Mouse (Mus musculus) limb, embryonic 11.5 days (tissue): ENCODE results near the gene Vwa8. TPM values are rescaled to one million over a fixed set of nuclear protein-coding genes. Genes with fewer than 3 reads are reported as not detected.

Source experiments
- ATAC-seq: fragments of 200-750 bp; cut with Nextera tagmentation; 2 replicates; pipeline ENCODE4 v1.8.0; 2017; ENCODE audit warnings: low read depth; ENCODE audit not compliant: insufficient number of reproducible peaks, low FRiP score, low TSS enrichment
- DNase-seq: peaks from one replicate; pipeline ENCODE4 v3.0.0-alpha.2; 2015; ENCODE audit warnings: low spot score
- H3K27ac ChIP-seq: fragments of 300-500 bp; sonication (generic); replicated peaks from 2 replicates; pipeline ENCODE4 v1.5.1; 2014; ENCODE audit warnings: low read depth, mild to moderate bottlenecking, low read length
- H3K27me3 ChIP-seq: fragments of 300-500 bp; sonication (generic); 2 replicates; pipeline ENCODE4 v1.6.1; 2014; ENCODE audit warnings: mild to moderate bottlenecking, low read length, mixed read lengths; ENCODE audit not compliant: control insufficient read depth, insufficient read depth
- H3K36me3 ChIP-seq: fragments of 300-500 bp; sonication (generic); 2 replicates; pipeline ENCODE4 v1.6.1; 2014; ENCODE audit warnings: mild to moderate bottlenecking, low read length, moderate library complexity, mixed read lengths; ENCODE audit not compliant: control insufficient read depth, insufficient read depth
- H3K4me1 ChIP-seq: fragments of 300-500 bp; sonication (generic); 2 replicates; pipeline ENCODE4 v1.6.1; 2014; ENCODE audit warnings: low read length, mixed read lengths; ENCODE audit not compliant: control insufficient read depth, insufficient read depth
- H3K4me2 ChIP-seq: fragments of 300-500 bp; sonication (generic); 2 replicates; pipeline ENCODE4 v1.6.1; 2014; ENCODE audit warnings: low read depth, mild to moderate bottlenecking, moderate library complexity; ENCODE audit not compliant: severe bottlenecking
- H3K4me3 ChIP-seq: fragments of 300-500 bp; sonication (generic); 2 replicates; pipeline ENCODE4 v1.5.1; 2014; ENCODE audit warnings: low read depth, low read length
- H3K9ac ChIP-seq: fragments of 300-500 bp; sonication (generic); 2 replicates; pipeline ENCODE4 v1.6.1; 2014; ENCODE audit warnings: mild to moderate bottlenecking, low read length
- H3K9me3 ChIP-seq: fragments of 300-500 bp; sonication (generic); 2 replicates; pipeline ENCODE4 v1.6.1; 2016; ENCODE audit warnings: low read length; ENCODE audit not compliant: control insufficient read depth
- WGBS: fragments of 180-500 bp; shearing (Covaris S2); extraction: QIAGEN DNeasy Blood & Tissue Kit; methylation state at CpG from one replicate; pipeline ENCODE4 v1.1.7; 2014; 5-methylcytosine and 5-hydroxymethylcytosine counted together
- polyA plus RNA-seq: library from polyadenylated mRNA; unstranded; fragments of >200 nt; fragmentation: Nextera tagmentation; extraction: Ambion mirVana; gene quantifications from 2 replicates; pipeline ENCODE4 v1.2.1, GENCODE M21; 2014

Vwa8 gene
- polyA plus RNA-seq, 1 experiment from 2014 or later = 10.2 TPM

DNA sequence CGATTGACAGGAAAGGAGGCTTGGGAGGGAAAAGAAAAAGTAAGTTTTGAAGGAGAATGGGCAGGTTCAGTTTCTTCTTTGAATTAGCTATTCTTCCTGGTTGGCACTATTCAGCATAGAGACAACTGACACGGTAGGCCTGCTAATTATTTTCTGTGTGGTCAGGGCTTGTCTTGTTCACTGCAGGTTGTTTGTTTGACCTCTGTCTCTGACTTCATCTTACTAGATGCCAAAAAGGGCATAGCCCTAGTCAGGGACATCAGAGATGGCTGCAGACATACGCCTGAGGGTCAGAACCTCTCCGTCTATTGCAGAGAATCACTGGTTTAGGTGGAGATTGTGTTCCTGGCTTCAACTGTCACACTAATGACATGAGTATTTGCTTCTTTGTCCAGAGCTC is 24.3 kb upstream of the Vwa8 start:
- Histone ChIP-seq H3K27me3 (no peaks in the 10 kb centered on the region), H3K36me3 (no peaks in the 10 kb centered on the region), H3K4me1 (no peaks in the 10 kb centered on the region), H3K27ac (no peak overlapping the region), H3K4me3 (no peak overlapping the region), H3K9me3 (no peaks in the 10 kb centered on the region), H3K4me2 (no peak overlapping the region), H3K9ac (no peak overlapping the region)
- no peak for DNase-seq
- ATAC-seq = no peak
- 75% methylated on average over 4 of the region's 4 CpGs for WGBS

DNA sequence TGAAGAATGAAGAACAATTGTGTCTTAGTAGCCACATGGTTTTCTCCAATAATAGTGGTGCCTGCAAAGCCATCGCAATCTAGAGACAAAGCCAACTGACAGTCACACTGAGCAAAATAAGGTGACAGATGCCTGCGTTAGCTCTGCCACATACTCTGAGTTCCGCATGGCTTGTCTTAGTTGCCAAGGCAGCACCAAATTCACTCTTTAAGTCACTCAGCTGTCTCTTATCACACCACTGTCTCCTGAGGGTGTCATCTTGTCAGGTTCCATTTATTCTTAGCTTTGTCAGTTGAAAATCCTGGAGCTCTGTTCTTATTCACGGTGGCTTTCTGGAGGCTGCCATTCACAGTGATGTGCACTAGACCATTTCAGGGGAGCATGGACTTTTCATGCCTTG is 17.7 kb upstream of the Vwa8 start:
- no peaks in the 10 kb centered on the region for H3K9me3 ChIP-seq
- no peak for DNase-seq
- 92% methylated on average over 4 of the region's 4 CpGs for WGBS

GRCm38 (mm10) chr14:78847948-78848347 is 904 bp upstream of the Vwa8 start:
- Histone ChIP-seq H3K4me3 (no peak overlapping the region), H3K36me3 (no peaks in the 10 kb centered on the region), H3K27ac (no peak overlapping the region), H3K27me3 (no peaks in the 10 kb centered on the region), H3K4me1 (0 out of 2 replicates have a peak, but pooled peaks cover 3% of the 10 kb centered on the region), H3K9me3 (no peaks in the 10 kb centered on the region), H3K9ac (no peak overlapping the region), H3K4me2 (no peak overlapping the region; the same call in 1 of the 2 replicates)
- ATAC-seq = no peak
- WGBS = 82% methylated on average over 1 of the region's 1 CpGs
- DNase-seq = no peak

More for the DNA sequence above, 17.7 kb upstream of the Vwa8 start:
- ATAC-seq = no peak
- no peaks in the 10 kb centered on the region for H3K4me1 ChIP-seq
- no peak overlapping the region for H3K4me2 ChIP-seq
- no peak overlapping the region for H3K27ac ChIP-seq
- H3K27me3 ChIP-seq = no peaks in the 10 kb centered on the region
- H3K9ac ChIP-seq = no peak overlapping the region
- H3K36me3 ChIP-seq = no peaks in the 10 kb centered on the region
- no peak overlapping the region for H3K4me3 ChIP-seq

DNA sequence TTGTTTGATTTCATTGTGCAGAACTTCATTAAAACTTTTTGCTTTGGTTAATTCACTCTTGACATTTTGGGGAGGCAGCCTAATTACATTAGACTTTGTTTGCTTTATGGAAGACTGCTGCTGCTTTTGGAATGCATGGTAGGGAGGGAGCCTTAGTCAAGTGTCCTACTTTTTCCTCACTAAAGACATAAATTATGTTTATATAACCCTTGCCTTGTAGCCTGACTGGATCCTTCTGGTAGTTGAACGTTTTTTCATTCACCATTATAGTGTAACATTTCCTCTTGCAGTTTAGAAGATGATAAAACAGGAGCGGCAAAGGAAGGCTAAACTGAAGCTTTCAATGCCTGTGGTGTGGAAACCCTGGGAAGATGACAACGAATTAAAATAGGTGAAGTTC is 375 bp upstream of the Vwa8 start:
- Histone ChIP-seq H3K27me3 (no peaks in the 10 kb centered on the region), H3K9me3 (no peaks in the 10 kb centered on the region), H3K4me2 (peak overlapping the region; percentile 52), H3K4me3 (peak overlapping the region; percentile 58), H3K27ac (no peak overlapping the region), H3K36me3 (no peaks in the 10 kb centered on the region), H3K4me1 (0 out of 2 replicates have a peak, but pooled peaks cover 3% of the 10 kb centered on the region), H3K9ac (peak overlapping the region; percentile 79)
- 6% methylated on average over 3 of the region's 3 CpGs for WGBS
- ATAC-seq = no peak
- no peak for DNase-seq

- Histone ChIP-seq H3K4me1 (0 out of 2 replicates have a peak, but pooled peaks cover 3% of the 10 kb centered on the region), H3K4me3 (no peak overlapping the region), H3K9ac (no peak overlapping the region), H3K27ac (no peak overlapping the region), H3K9me3 (no peaks in the 10 kb centered on the region), H3K36me3 (no peaks in the 10 kb centered on the region), H3K4me2 (peak overlapping the region; percentile 52; the same call in 1 of the 2 replicates), H3K27me3 (no peaks in the 10 kb centered on the region)
- no peak for DNase-seq
- WGBS = 61% methylated on average over 5 of the region's 5 CpGs
- ATAC-seq = no peak
Measured at GRCm38 (mm10) chr14:78849961-78850578, 1.2 kb downstream of the Vwa8 start.

GRCm38 (mm10) chr14:78850666-78851065 is 1.8 kb downstream of the Vwa8 start:
- ATAC-seq = no peak
- Histone ChIP-seq H3K4me2 (no peak overlapping the region), H3K9me3 (no peaks in the 10 kb centered on the region), H3K4me1 (0 out of 2 replicates have a peak, but pooled peaks cover 3% of the 10 kb centered on the region), H3K4me3 (no peak overlapping the region), H3K36me3 (no peaks in the 10 kb centered on the region), H3K9ac (no peak overlapping the region), H3K27ac (no peak overlapping the region), H3K27me3 (no peaks in the 10 kb centered on the region)
- DNase-seq = no peak
- 27% methylated on average over 8 of the region's 8 CpGs for WGBS

GRCm38 (mm10) chr14:78851366-78851765 is 2.5 kb downstream of the Vwa8 start:
- WGBS = 72% methylated on average over 3 of the region's 3 CpGs
- DNase-seq (no peak), ATAC-seq (no peak)
- Histone ChIP-seq H3K9ac (no peak overlapping the region), H3K4me2 (no peak overlapping the region), H3K4me1 (0 out of 2 replicates have a peak, but pooled peaks cover 3% of the 10 kb centered on the region), H3K27ac (no peak overlapping the region), H3K27me3 (no peaks in the 10 kb centered on the region), H3K36me3 (no peaks in the 10 kb centered on the region), H3K4me3 (no peak overlapping the region), H3K9me3 (no peaks in the 10 kb centered on the region)

GRCm38 (mm10) chr14:78852401-78853246 is 3.8 kb downstream of the Vwa8 start:
- H3K36me3 ChIP-seq = no peaks in the 10 kb centered on the region
- no peaks in the 10 kb centered on the region for H3K27me3 ChIP-seq
- 88% methylated on average over 5 of the region's 5 CpGs for WGBS
- ATAC-seq = no peak
- no peaks in the 10 kb centered on the region for H3K9me3 ChIP-seq
- H3K9ac ChIP-seq = no peak overlapping the region
- no peak overlapping the region for H3K4me3 ChIP-seq
- H3K27ac ChIP-seq = no peak overlapping the region
- H3K4me2 ChIP-seq = no peak overlapping the region
- DNase-seq = no peak
- H3K4me1 ChIP-seq = 0 out of 2 replicates have a peak, but pooled peaks cover 3% of the 10 kb centered on the region
